Mouse (Mus musculus): ENCODE data around the gene Coa5.

DNA sequence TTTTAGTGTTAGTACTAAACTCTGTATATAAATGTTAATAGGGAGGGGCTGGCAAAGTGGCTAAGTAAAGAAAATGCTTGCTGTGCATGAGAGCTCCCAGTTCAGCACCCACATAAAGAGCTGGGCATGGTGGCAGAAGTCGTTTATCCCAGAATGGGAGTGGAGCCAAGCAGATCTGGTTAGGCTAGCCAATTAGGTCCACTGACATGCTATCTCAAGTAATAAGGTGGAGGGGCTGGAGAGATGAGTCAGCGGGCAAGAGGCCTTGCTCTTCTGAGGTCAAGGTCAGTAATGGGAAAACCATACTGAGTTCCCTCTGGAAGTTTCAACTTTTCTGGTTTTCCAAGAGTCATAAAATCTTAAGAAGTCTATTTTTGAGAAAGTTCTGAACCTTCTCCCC, 992 bp downstream of the Coa5 start:
- TF ChIP-seq CTCF (IDR thresholded peaks at IDR 0.05 in 2 of 3, conservative IDR thresholded peaks at IDR 0.05 in 1 of 3; ENCODE audit: control insufficient read depth in 1 of 3, insufficient read depth in 1 of 3, low read depth in 2 of 3, low read length in 3 of 3, poor library complexity in 1 of 3, severe bottlenecking in 1 of 3), result no peak
- no peak for TF ChIP-seq MAFK (IDR thresholded peaks at IDR 0.05; ENCODE audit: borderline replicate concordance, low read depth, low read length)

Data from MEL (cell line).